Mouse (Mus musculus): ENCODE results near the gene Methig1.
"Not testable (repeated sequence)": the region's sequence is repeated elsewhere in the genome, so short reads cannot be mapped to it uniquely, and the experiment has no call there.

Methig1 gene

GRCm38 (mm10) chr15:100352711-100353250 lies at the start of gene Methig1, which contains the start of gene Mettl7a2:
TSS of gene Methig1 (plus strand) at chr15:100353149.
TSS of gene Mettl7a2 (plus strand) at chr15:100353200.
- no peak for DNase-seq (ENCODE audit: low spot score in 2 of 2)

- DNase-seq (ENCODE audit: low spot score in 2 of 2), result no peak
Observed at GRCm38 (mm10) chr15:100303428-100304018, 49.4 kb upstream of the Methig1 start.

- peak; percentile 78 to 85 for DNase-seq (ENCODE audit: low spot score in 2 of 2)
Observed at GRCm38 (mm10) chr15:100304019-100304991, 48.6 kb upstream of the Methig1 start, which contains the start of gene Mettl7a1. TSS of gene Mettl7a1 (plus strand) at chr15:100304140.

GRCm38 (mm10) chr15:100306201-100306600 lies 46.7 kb upstream of the Methig1 start:
- no peak for DNase-seq (ENCODE audit: low spot score in 2 of 2)

- DNase-seq (ENCODE audit: low spot score in 2 of 2), result not testable (repeated sequence)
Observed at GRCm38 (mm10) chr15:100307438-100308096, 45.4 kb upstream of the Methig1 start.

GRCm38 (mm10) chr15:100312346-100312745 lies 40.6 kb upstream of the Methig1 start:
- DNase-seq (ENCODE audit: low spot score in 2 of 2), result no peak

- DNase-seq (ENCODE audit: low spot score in 2 of 2), result no peak
Observed at GRCm38 (mm10) chr15:100314448-100315145, 38.4 kb upstream of the Methig1 start.

- DNase-seq (ENCODE audit: low spot score in 2 of 2), result not testable (repeated sequence)
Observed at GRCm38 (mm10) chr15:100318014-100318671, 34.8 kb upstream of the Methig1 start.

GRCm38 (mm10) chr15:100319884-100320283 lies 33.1 kb upstream of the Methig1 start:
- DNase-seq (ENCODE audit: low spot score in 2 of 2), result no peak

GRCm38 (mm10) chr15:100320295-100320905 lies 32.5 kb upstream of the Methig1 start:
- no peak for DNase-seq (ENCODE audit: low spot score in 2 of 2)

GRCm38 (mm10) chr15:100321134-100321533 lies 31.8 kb upstream of the Methig1 start:
- no peak for DNase-seq (ENCODE audit: low spot score in 2 of 2)

- no peak for DNase-seq (ENCODE audit: low spot score in 2 of 2)
Observed at GRCm38 (mm10) chr15:100324021-100324591, 28.8 kb upstream of the Methig1 start.

GRCm38 (mm10) chr15:100325235-100325634 lies 27.7 kb upstream of the Methig1 start:
- DNase-seq (ENCODE audit: low spot score in 2 of 2), result no peak

- not testable (repeated sequence) for DNase-seq (ENCODE audit: low spot score in 2 of 2)
Observed at GRCm38 (mm10) chr15:100328089-100328488, 24.9 kb upstream of the Methig1 start.

- not testable (repeated sequence) for DNase-seq (ENCODE audit: low spot score in 2 of 2)
Observed at GRCm38 (mm10) chr15:100329336-100329735, 23.6 kb upstream of the Methig1 start.

GRCm38 (mm10) chr15:100330739-100331138 lies 22.2 kb upstream of the Methig1 start:
- DNase-seq (ENCODE audit: low spot score in 2 of 2), result no peak

- not testable (repeated sequence) for DNase-seq (ENCODE audit: low spot score in 2 of 2)
Observed at GRCm38 (mm10) chr15:100332077-100332961, 20.6 kb upstream of the Methig1 start.

GRCm38 (mm10) chr15:100334629-100335028 lies 18.3 kb upstream of the Methig1 start, which contains the start of gene Mettl7a3:
TSS of gene Mettl7a3 (plus strand) at chr15:100334929.
- DNase-seq (ENCODE audit: low spot score in 2 of 2), result no peak

- DNase-seq (ENCODE audit: low spot score in 2 of 2), result not testable (repeated sequence)
Observed at GRCm38 (mm10) chr15:100337328-100337727, 15.6 kb upstream of the Methig1 start.

All from urinary bladder, postnatal 4 days (tissue).